In the genomic region with DNA sequence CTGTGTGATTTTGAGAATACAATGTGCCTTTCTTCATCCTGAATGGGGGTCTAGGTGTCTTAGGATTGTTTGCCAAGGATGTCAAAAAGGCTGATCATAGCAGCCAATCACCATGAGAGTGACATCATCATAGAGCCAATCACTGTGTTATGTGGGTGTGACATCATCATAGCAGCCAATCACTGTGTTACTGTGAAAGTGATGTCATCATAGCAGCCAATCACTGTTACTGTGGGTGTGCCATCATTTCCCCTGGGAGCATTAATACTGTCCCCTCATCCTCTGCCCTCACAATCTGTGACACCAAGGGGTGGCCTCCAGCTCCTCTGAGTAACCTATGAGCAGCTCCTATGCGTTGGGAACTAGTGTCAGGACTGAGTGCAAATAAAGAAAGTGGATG, we compare ENCODE assay signal across 29 mouse cellular contexts.
DNase-seq lines count a peak whose midpoint lies in the region; ATAC-seq and TF ChIP-seq lines count a peak whose summit lies in the region.
"Had no signal": no experiment of that assay in that cellular context is flagged by ENCODE, and none has a peak within 500 bp of the region (broad histone marks: within the 10 kb centered on the region; RNA-seq: fewer than 3 reads in every experiment).

No protein-coding gene starts in this region.

- no peak for DNase-seq in forebrain, embryonic 11.5 days (ENCODE audit: low spot score)
- no peak for DNase-seq in forebrain, embryonic 14.5 days (ENCODE audit: low spot score)
- DNase-seq in liver, postnatal 0 days, result no peak
- no peak for DNase-seq in lung, postnatal 25 days (ENCODE audit: low spot score)
- DNase-seq in urinary bladder, postnatal 10 days (ENCODE audit: low spot score), result no peak
- DNase-seq: adrenal gland, postnatal 25 days; cerebellum, adult 18-20 months; cerebellum, postnatal 36 days; forebrain, postnatal 0 days; gastrocnemius, postnatal 14 days; kidney, adult 9 months; kidney, postnatal 10 days; layer of hippocampus, adult 9-11 months; lung, embryonic 14.5 days; lung, postnatal 14 days; right cerebral cortex, postnatal 14 days; thymus, postnatal 14 days had no signal

- peaks cover 23% of the 10 kb centered on the region; the same call in 1 of the 2 replicates for H3K4me1 ChIP-seq in forebrain, embryonic 11.5 days (replicated peaks; ENCODE audit: control insufficient read depth, insufficient read depth, low read length)
- H3K4me1 ChIP-seq in forebrain, embryonic 14.5 days (ENCODE audit: control insufficient read depth, insufficient read depth, low read length), result peaks cover 9% of the 10 kb centered on the region
- H3K4me1 ChIP-seq in liver, embryonic 12.5 days, result 0 out of 2 replicates have a peak, but pooled peaks cover 4% of the 10 kb centered on the region
- H3K4me1 ChIP-seq in liver, postnatal 0 days (ENCODE audit: insufficient read depth), result no peaks in the 10 kb centered on the region
- peaks cover 51% of the 10 kb centered on the region for H3K4me1 ChIP-seq in limb, embryonic 15.5 days

- H3K36me3 ChIP-seq in forebrain, embryonic 11.5 days (ENCODE audit: control insufficient read depth, insufficient read depth, low read length), result no peaks in the 10 kb centered on the region
- H3K36me3 ChIP-seq in forebrain, embryonic 14.5 days (ENCODE audit: control insufficient read depth, insufficient read depth, low read length), result no peaks in the 10 kb centered on the region
- no peaks in the 10 kb centered on the region for H3K36me3 ChIP-seq in liver, embryonic 12.5 days
- H3K36me3 ChIP-seq in liver, postnatal 0 days (replicated peaks; ENCODE audit: insufficient read depth, low read length), result no peaks in the 10 kb centered on the region
- H3K36me3 ChIP-seq in limb, embryonic 15.5 days, result no peaks in the 10 kb centered on the region
- H3K36me3 ChIP-seq: embryonic facial prominence, embryonic 12.5 days; forebrain, embryonic 10.5 days; heart, embryonic 10.5 days; heart, embryonic 15.5 days; hindbrain, embryonic 12.5 days; midbrain, embryonic 12.5 days; neural tube, embryonic 13.5 days had no signal

- no peak overlapping the region for H3K4me2 ChIP-seq in forebrain, embryonic 11.5 days (ENCODE audit: low read depth, low read length, severe bottlenecking)
- H3K4me2 ChIP-seq in forebrain, embryonic 14.5 days (ENCODE audit: low read length), result no peak overlapping the region
- H3K4me2 ChIP-seq in liver, embryonic 12.5 days, result no peak overlapping the region
- no peak overlapping the region for H3K4me2 ChIP-seq in liver, postnatal 0 days (ENCODE audit: low read depth, low read length)
- H3K4me2 ChIP-seq in limb, embryonic 15.5 days, result no peak overlapping the region
- H3K4me2 ChIP-seq: embryonic facial prominence, embryonic 12.5 days; heart, embryonic 15.5 days; hindbrain, embryonic 12.5 days; lung, embryonic 14.5 days; midbrain, embryonic 12.5 days; neural tube, embryonic 13.5 days had no signal

- H3K27ac ChIP-seq in forebrain, embryonic 11.5 days (ENCODE audit: low read depth, low read length), result no peak overlapping the region
- no peak overlapping the region for H3K27ac ChIP-seq in forebrain, embryonic 14.5 days (ENCODE audit: low read depth, low read length)
- no peak overlapping the region for H3K27ac ChIP-seq in liver, embryonic 12.5 days
- no peak overlapping the region for H3K27ac ChIP-seq in liver, postnatal 0 days (ENCODE audit: low read depth)
- H3K27ac ChIP-seq in limb, embryonic 15.5 days, result peak overlapping the region; percentile 77
- H3K27ac ChIP-seq: embryonic facial prominence, embryonic 12.5 days; heart, embryonic 10.5 days; heart, embryonic 15.5 days; hindbrain, embryonic 12.5 days; midbrain, embryonic 12.5 days had no signal

- no peak for TF ChIP-seq CTCF in liver, postnatal 0 days (IDR thresholded peaks at IDR 0.05; ENCODE audit: low read depth)

- 0 out of 2 replicates have a peak, but pooled peaks have one; percentile 19 for ATAC-seq in forebrain, embryonic 11.5 days (replicated peaks; ENCODE audit: low FRiP score)
- no peak for ATAC-seq in forebrain, embryonic 14.5 days
- peak; percentile 54; the same call in 1 of the 2 replicates for ATAC-seq in liver, embryonic 12.5 days
- ATAC-seq in liver, postnatal 0 days, result no peak; the same call in 1 of the 2 replicates
- no peak for ATAC-seq in limb, embryonic 15.5 days (ENCODE audit: insufficient number of reproducible peaks, low FRiP score, low TSS enrichment, low read depth)
- peak; percentile 68 for ATAC-seq in megakaryocyte-erythroid progenitor cell, adult 5-6 weeks (replicated peaks; ENCODE audit: low FRiP score, low TSS enrichment, poor library complexity, severe bottlenecking)
- ATAC-seq: forebrain, postnatal 0 days; intestine, postnatal 0 days had no signal

- no peak for TF ChIP-seq EP300 in liver, postnatal 0 days (IDR thresholded peaks at IDR 0.05; ENCODE audit: low read depth)

- 94% methylated on average over 1 of the region's 1 CpGs for WGBS in forebrain, embryonic 11.5 days
- WGBS in forebrain, embryonic 14.5 days, result 92% methylated on average over 1 of the region's 1 CpGs
- WGBS in liver, embryonic 12.5 days (ENCODE audit: insufficient replicate concordance), result 65% methylated on average over 1 of the region's 1 CpGs
- WGBS in liver, postnatal 0 days (ENCODE audit: insufficient replicate concordance), result 88% methylated on average over 1 of the region's 1 CpGs
- 81% methylated on average over 1 of the region's 1 CpGs for WGBS in limb, embryonic 15.5 days

- H3K4me3 ChIP-seq in forebrain, embryonic 11.5 days (ENCODE audit: low read depth, low read length), result no peak overlapping the region
- no peak overlapping the region for H3K4me3 ChIP-seq in forebrain, embryonic 14.5 days (ENCODE audit: low read depth, low read length)
- no peak overlapping the region for H3K4me3 ChIP-seq in liver, embryonic 12.5 days
- no peak overlapping the region for H3K4me3 ChIP-seq in liver, postnatal 0 days (ENCODE audit: low read depth, low read length)
- no peak overlapping the region for H3K4me3 ChIP-seq in limb, embryonic 15.5 days
- H3K4me3 ChIP-seq: embryonic facial prominence, embryonic 12.5 days; forebrain, embryonic 10.5 days; heart, embryonic 10.5 days; heart, embryonic 15.5 days; hindbrain, embryonic 12.5 days; midbrain, embryonic 12.5 days; myocyte; neural tube, embryonic 13.5 days had no signal

- H3K9ac ChIP-seq in forebrain, embryonic 11.5 days (ENCODE audit: low read length), result no peak overlapping the region
- H3K9ac ChIP-seq in forebrain, embryonic 14.5 days (ENCODE audit: low read length), result no peak overlapping the region
- no peak overlapping the region for H3K9ac ChIP-seq in liver, embryonic 12.5 days
- no peak overlapping the region for H3K9ac ChIP-seq in liver, postnatal 0 days (replicated peaks)
- no peak overlapping the region for H3K9ac ChIP-seq in limb, embryonic 15.5 days
- H3K9ac ChIP-seq: embryonic facial prominence, embryonic 12.5 days; forebrain, postnatal 0 days; heart, embryonic 15.5 days; hindbrain, embryonic 12.5 days; lung, embryonic 14.5 days; midbrain, embryonic 12.5 days; neural tube, embryonic 13.5 days had no signal

- no peaks in the 10 kb centered on the region for H3K9me3 ChIP-seq in forebrain, embryonic 11.5 days (ENCODE audit: control insufficient read depth, low read length)
- H3K9me3 ChIP-seq in forebrain, embryonic 14.5 days (replicated peaks; ENCODE audit: control insufficient read depth, low read length), result no peaks in the 10 kb centered on the region
- H3K9me3 ChIP-seq in liver, embryonic 12.5 days (replicated peaks), result no peaks in the 10 kb centered on the region
- no peaks in the 10 kb centered on the region for H3K9me3 ChIP-seq in liver, postnatal 0 days (ENCODE audit: low read length)
- no peaks in the 10 kb centered on the region for H3K9me3 ChIP-seq in limb, embryonic 15.5 days
- H3K9me3 ChIP-seq: embryonic facial prominence, embryonic 12.5 days; forebrain, embryonic 10.5 days; heart, embryonic 10.5 days; heart, embryonic 15.5 days; hindbrain, embryonic 12.5 days; midbrain, embryonic 12.5 days; neural tube, embryonic 13.5 days had no signal

- no peaks in the 10 kb centered on the region; the same call in 1 of the 2 replicates for H3K27me3 ChIP-seq in forebrain, embryonic 11.5 days (ENCODE audit: control insufficient read depth, insufficient read depth, low read length)
- H3K27me3 ChIP-seq in forebrain, embryonic 14.5 days (replicated peaks; ENCODE audit: control insufficient read depth, insufficient read depth, low read length), result no peaks in the 10 kb centered on the region
- H3K27me3 ChIP-seq in liver, embryonic 12.5 days (replicated peaks), result no peaks in the 10 kb centered on the region
- H3K27me3 ChIP-seq in liver, postnatal 0 days (ENCODE audit: insufficient read depth, low read length), result no peaks in the 10 kb centered on the region
- no peaks in the 10 kb centered on the region for H3K27me3 ChIP-seq in limb, embryonic 15.5 days
- H3K27me3 ChIP-seq: embryonic facial prominence, embryonic 12.5 days; heart, embryonic 15.5 days; neural tube, embryonic 13.5 days had no signal

Comparison
In these comparisons a context has a peak if more than half of its experiments do, and no peak if none do; other contexts are left out.
1. ATAC-seq: peak in forebrain, embryonic 11.5 days (single experiment), liver, embryonic 12.5 days (single experiment) and megakaryocyte-erythroid progenitor cell, adult 5-6 weeks (single experiment); none in forebrain, embryonic 14.5 days (single experiment), liver, postnatal 0 days (single experiment) and limb, embryonic 15.5 days (single experiment).